8 mouse cellular contexts compared by ENCODE assay signal in genomic region chr16:33830512-33831105, GRCm38 (mm10). TPM values are rescaled to one million over a fixed set of nuclear protein-coding genes. Genes with fewer than 3 reads are reported as not detected.
DNase-seq lines count a peak whose midpoint lies in the region; ATAC-seq and TF ChIP-seq lines count a peak whose summit lies in the region.

No protein-coding gene starts in this region.

- peak overlapping the region; percentile 86 for H3K4me3 ChIP-seq in liver, adult 2 months (ENCODE audit: insufficient read depth, low read depth, low read length)
- H3K4me3 ChIP-seq in embryonic facial prominence, embryonic 13.5 days: peak overlapping the region; percentile 93
- peak overlapping the region; percentile 94 for H3K4me3 ChIP-seq in intestine, embryonic 15.5 days (replicated peaks)

- H3K9ac ChIP-seq in liver, adult 2 months (ENCODE audit: low read depth, low read length): peak overlapping the region; percentile 90
- H3K9ac ChIP-seq in embryonic facial prominence, embryonic 13.5 days: peak overlapping the region; percentile 98
- peak overlapping the region; percentile 83 for H3K9ac ChIP-seq in intestine, embryonic 15.5 days

- H3K27me3 ChIP-seq in liver, adult 2 months (ENCODE audit: control insufficient read depth, insufficient read depth, low read length): no peaks in the 10 kb centered on the region
- no peaks in the 10 kb centered on the region for H3K27me3 ChIP-seq in embryonic facial prominence, embryonic 13.5 days
- H3K27me3 ChIP-seq in intestine, embryonic 15.5 days (replicated peaks): no peaks in the 10 kb centered on the region

- H3K79me2 ChIP-seq in liver, adult 2 months (ENCODE audit: control insufficient read depth, insufficient read depth, low read length): peaks cover 11% of the 10 kb centered on the region; the same call in 1 of the 2 replicates

- 12% methylated on average over 18 of the region's 18 CpGs for WGBS in liver, adult 2 months
- WGBS in embryonic facial prominence, embryonic 13.5 days: 1% methylated on average over 18 of the region's 18 CpGs
- WGBS in intestine, embryonic 15.5 days: 7% methylated on average over 18 of the region's 18 CpGs

- H3K4me2 ChIP-seq in embryonic facial prominence, embryonic 13.5 days: peak overlapping the region; percentile 78
- H3K4me2 ChIP-seq in intestine, embryonic 15.5 days (replicated peaks): peak overlapping the region; percentile 89

- no peak for ATAC-seq in embryonic facial prominence, embryonic 13.5 days (ENCODE audit: insufficient number of reproducible peaks, insufficient read depth, low FRiP score, low TSS enrichment, low read depth)
- ATAC-seq in intestine, embryonic 15.5 days: 0 out of 2 replicates have a peak, but pooled peaks have one; percentile 20

- H3K4me1 ChIP-seq in liver, adult 2 months (ENCODE audit: control insufficient read depth, insufficient read depth, low read length): peaks cover 14% of the 10 kb centered on the region
- H3K4me1 ChIP-seq in embryonic facial prominence, embryonic 13.5 days: peaks cover 60% of the 10 kb centered on the region
- H3K4me1 ChIP-seq in intestine, embryonic 15.5 days (replicated peaks): peaks cover 32% of the 10 kb centered on the region

- TF ChIP-seq POLR2A in liver, adult 2 months (IDR thresholded peaks at IDR 0.05; ENCODE audit: extremely low read depth, insufficient read depth, low read length): no peak

- peak overlapping the region; percentile 99; the same call in 1 of the 2 replicates for H3K27ac ChIP-seq in liver, adult 2 months (replicated peaks; ENCODE audit: insufficient read depth, low read depth, low read length)
- peak overlapping the region; percentile 93 for H3K27ac ChIP-seq in embryonic facial prominence, embryonic 13.5 days
- peak overlapping the region; percentile 89 for H3K27ac ChIP-seq in intestine, embryonic 15.5 days

- DNase-seq in liver, adult 2 months (ENCODE audit: extremely low read depth, low read depth, low spot score): peak; percentile 17
- DNase-seq in liver: no peak
- DNase-seq in naive thymus-derived CD4-positive, alpha-beta T cell, adult 2 months (ENCODE audit: low read depth): peak; percentile 14
- no peak for DNase-seq in left cerebral cortex, postnatal 25 days (ENCODE audit: low spot score in 2 of 2)
- DNase-seq in frontal cortex, postnatal 14 days (ENCODE audit: low spot score in 2 of 2): no peak
- DNase-seq in cerebellum, adult 9-10 months: no peak

- H3K9me3 ChIP-seq in embryonic facial prominence, embryonic 13.5 days: no peaks in the 10 kb centered on the region
- no peaks in the 10 kb centered on the region for H3K9me3 ChIP-seq in intestine, embryonic 15.5 days

- intact Hi-C loops in left cerebral cortex, postnatal 25 days (cut with DNase I): loop anchor here (5.0 kb wide), 1 partner anchor 62 kb away; no protein-coding TSS in a partner anchor

- no peak for TF ChIP-seq CTCF in liver, adult 2 months (IDR thresholded peaks at IDR 0.05; ENCODE audit: low read depth, low read length)

- no peaks in the 10 kb centered on the region for H3K36me3 ChIP-seq in liver, adult 2 months (ENCODE audit: control insufficient read depth, insufficient read depth, low read length)
- H3K36me3 ChIP-seq in embryonic facial prominence, embryonic 13.5 days: no peaks in the 10 kb centered on the region
- no peaks in the 10 kb centered on the region for H3K36me3 ChIP-seq in intestine, embryonic 15.5 days

RNA-seq across cellular contexts. Expression of gene Itgb5, which starts 1.1 kb away (rescaled TPM):
- total RNA-seq in liver, adult 2 months (2014; rRNA removed): 36.1 and 46.2 TPM in 2 replicates
- 54.6 and 65.1 TPM in 2 replicates for polyA plus RNA-seq in liver, adult 2 months (2012; rRNA removed)
- 47.7 and 94.8 TPM in 2 replicates for polyA plus RNA-seq in embryonic facial prominence, embryonic 13.5 days (2015; fragmentation: Nextera tagmentation; extraction: Ambion mirVana)
- 35.8 and 36.1 TPM in 2 replicates for polyA plus RNA-seq in intestine, embryonic 15.5 days (2015; fragmentation: Nextera tagmentation; extraction: Ambion mirVana)
- total RNA-seq in left cerebral cortex, postnatal 25 days (2021): 10 to 100 TPM; 37.3 to 39.3 TPM

RNA-seq across cellular contexts. Expression of gene Muc13, which starts 36.8 kb away (rescaled TPM):
- total RNA-seq in liver, adult 2 months (2014; rRNA removed): not detected in 2 replicates
- polyA plus RNA-seq in liver, adult 2 months (2012; rRNA removed): 0.32 and 0.65 TPM in 2 replicates
- 0.11 and 2.1 TPM in 2 replicates for polyA plus RNA-seq in embryonic facial prominence, embryonic 13.5 days (2015; fragmentation: Nextera tagmentation; extraction: Ambion mirVana)
- polyA plus RNA-seq in intestine, embryonic 15.5 days (2015; fragmentation: Nextera tagmentation; extraction: Ambion mirVana): 209 and 261 TPM in 2 replicates
- total RNA-seq in left cerebral cortex, postnatal 25 days (2021): under 1 TPM in 1 of 2 experiments, not detected in 1; 0.16 TPM

Comparison
In these comparisons a context has a peak if more than half of its experiments do, and no peak if none do; other contexts are left out.
1. DNase-seq: peak in liver, adult 2 months (single experiment) and naive thymus-derived CD4-positive, alpha-beta T cell, adult 2 months (single experiment); none in liver (single experiment), left cerebral cortex, postnatal 25 days (0 of 2), frontal cortex, postnatal 14 days (0 of 2) and cerebellum, adult 9-10 months (single experiment).
2. RNA of gene Muc13, which starts 36.8 kb away (polyA plus RNA-seq): 209 to 261 TPM in intestine, embryonic 15.5 days; 0.32 to 0.65 TPM in liver, adult 2 months and 0.11 to 2.1 TPM in embryonic facial prominence, embryonic 13.5 days; every median in the first group is over 10 times any median in the second.
3. Peak in every context shown above with its lines, with median percentiles within 50 percentile points of each other: H3K27ac ChIP-seq, H3K4me3 ChIP-seq and H3K9ac ChIP-seq.